ENCODE assay signal across 9 mouse cellular contexts in the genomic region with DNA sequence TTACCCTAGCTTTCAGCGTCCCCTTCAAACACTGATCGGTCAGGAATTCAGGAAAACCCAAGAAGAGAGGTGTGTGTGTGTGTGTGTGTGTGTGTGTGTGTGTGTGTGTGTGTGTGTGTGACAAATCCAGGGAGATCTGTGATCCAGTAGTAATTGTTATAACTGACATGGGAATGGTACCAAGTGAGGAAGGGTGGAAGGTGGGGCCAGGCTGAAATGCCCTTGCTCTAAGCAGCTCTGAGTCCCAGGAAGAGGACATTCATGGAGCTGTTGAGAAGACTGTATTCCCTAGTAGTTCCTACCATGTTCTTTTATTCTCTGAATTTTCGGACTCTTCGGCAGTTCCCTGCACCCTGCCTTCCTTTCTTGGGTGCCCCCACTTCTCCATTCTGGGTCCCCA. TPM values are rescaled to one million over a fixed set of nuclear protein-coding genes. Genes with fewer than 3 reads are reported as not detected.
DNase-seq lines count a peak whose midpoint lies in the region; ATAC-seq and TF ChIP-seq lines count a peak whose summit lies in the region.
"Had no signal": no experiment of that assay in that cellular context is flagged by ENCODE, and none has a peak within 500 bp of the region (broad histone marks: within the 10 kb centered on the region; RNA-seq: fewer than 3 reads in every experiment).

No protein-coding gene starts in this region.

- WGBS in heart, adult 2 months = 47% methylated on average over 4 of the region's 4 CpGs
- 65% methylated on average over 4 of the region's 4 CpGs for WGBS in heart, embryonic 16.5 days
- WGBS in liver, embryonic 16.5 days (ENCODE audit: insufficient replicate concordance) = 67% methylated on average over 4 of the region's 4 CpGs

- no peak for TF ChIP-seq POLR2A in heart, adult 2 months (IDR thresholded peaks at IDR 0.05; ENCODE audit: insufficient read depth, low read depth, low read length)

- H3K9me3 ChIP-seq in E14TG2a.4 (ENCODE audit: low read length) = no peaks in the 10 kb centered on the region
- no peaks in the 10 kb centered on the region for H3K9me3 ChIP-seq in heart, embryonic 16.5 days (replicated peaks; ENCODE audit: control insufficient read depth, low read length)
- H3K9me3 ChIP-seq in liver, embryonic 16.5 days (replicated peaks; ENCODE audit: control insufficient read depth, low read length) = no peaks in the 10 kb centered on the region

- ATAC-seq in heart, embryonic 16.5 days (replicated peaks; ENCODE audit: extremely low read depth, insufficient read depth, low FRiP score) = no peak
- no peak for ATAC-seq in liver, embryonic 16.5 days (ENCODE audit: low read depth)

- H3K4me2 ChIP-seq in heart, embryonic 16.5 days (ENCODE audit: low read depth, low read length) = peak overlapping the region; percentile 82
- peak overlapping the region; percentile 95 for H3K4me2 ChIP-seq in liver, embryonic 16.5 days (ENCODE audit: low read depth, low read length)

- peak overlapping the region; percentile 90 for H3K9ac ChIP-seq in heart, adult 2 months (ENCODE audit: low read depth, low read length)
- H3K9ac ChIP-seq in heart, embryonic 16.5 days (ENCODE audit: low read length) = peak overlapping the region; percentile 85
- peak overlapping the region; percentile 73 for H3K9ac ChIP-seq in liver, embryonic 16.5 days (ENCODE audit: low read depth, low read length)

- peak overlapping the region; percentile 93 for H3K27ac ChIP-seq in heart, adult 2 months
- H3K27ac ChIP-seq in heart, embryonic 16.5 days (ENCODE audit: low read length) = peak overlapping the region; percentile 94
- peak overlapping the region; percentile 93 for H3K27ac ChIP-seq in liver, embryonic 16.5 days (ENCODE audit: low read length)

- peaks cover 10% of the 10 kb centered on the region for H3K36me3 ChIP-seq in heart, adult 2 months (ENCODE audit: control insufficient read depth, insufficient read depth, low read length)
- peaks cover 18% of the 10 kb centered on the region for H3K36me3 ChIP-seq in E14TG2a.4 (ENCODE audit: insufficient read depth, low read length)
- H3K36me3 ChIP-seq in heart, embryonic 16.5 days (ENCODE audit: control insufficient read depth, insufficient read depth) = peaks cover 17% of the 10 kb centered on the region
- peaks cover 11% of the 10 kb centered on the region for H3K36me3 ChIP-seq in liver, embryonic 16.5 days (ENCODE audit: control insufficient read depth, insufficient read depth)

- DNase-seq in heart, adult 2 months = no peak
- no peak for DNase-seq in heart, postnatal 36 days
- DNase-seq in MN1 (ENCODE audit: low spot score) = no peak
- no peak for DNase-seq in cerebellum, adult 8-10 months
- DNase-seq in layer of hippocampus, postnatal 25 days (ENCODE audit: extremely low spot score in 1 of 2, low spot score in 1 of 2) = no peak
- DNase-seq: layer of hippocampus, adult 9-11 months had no signal

- intact Hi-C loops in heart, adult 2 months (cut with DNase I) = loop anchor here (2.0 kb wide), 1 partner anchor 27 kb away; no protein-coding TSS in a partner anchor
- intact Hi-C loops in heart, postnatal 36 days (cut with DNase I) = no loop called here

- peaks cover 15% of the 10 kb centered on the region for H3K4me1 ChIP-seq in heart, adult 2 months (ENCODE audit: control insufficient read depth, insufficient read depth, low read length)
- H3K4me1 ChIP-seq in E14TG2a.4 (replicated peaks; ENCODE audit: low read depth, low read length) = peaks cover 73% of the 10 kb centered on the region
- peaks cover 35% of the 10 kb centered on the region for H3K4me1 ChIP-seq in heart, embryonic 16.5 days (ENCODE audit: control insufficient read depth, insufficient read depth, low read length)
- peaks cover 43% of the 10 kb centered on the region for H3K4me1 ChIP-seq in liver, embryonic 16.5 days (ENCODE audit: control insufficient read depth, low read depth, low read length)

- peak overlapping the region; percentile 59 for H3K4me3 ChIP-seq in heart, adult 2 months
- H3K4me3 ChIP-seq in E14TG2a.4 (replicated peaks; ENCODE audit: low read length) = peak overlapping the region; percentile 80; the same call in 1 of the 2 replicates
- peak overlapping the region; percentile 69 for H3K4me3 ChIP-seq in heart, embryonic 16.5 days (ENCODE audit: low read length)
- H3K4me3 ChIP-seq in liver, embryonic 16.5 days (ENCODE audit: low read depth, low read length) = peak overlapping the region; percentile 70

- TF ChIP-seq EP300 in heart, adult 2 months (IDR thresholded peaks at IDR 0.05; ENCODE audit: insufficient read depth, low read depth, low read length) = no peak

- no peaks in the 10 kb centered on the region; the same call in 1 of the 2 replicates for H3K79me2 ChIP-seq in heart, adult 2 months (replicated peaks; ENCODE audit: control insufficient read depth, insufficient read depth, low read length)

- no peaks in the 10 kb centered on the region for H3K27me3 ChIP-seq in heart, adult 2 months (ENCODE audit: control insufficient read depth, insufficient read depth, low read length)
- H3K27me3 ChIP-seq in E14TG2a.4 (ENCODE audit: insufficient read depth, low read length) = peaks cover 38% of the 10 kb centered on the region
- H3K27me3 ChIP-seq in heart, embryonic 16.5 days (ENCODE audit: control insufficient read depth, insufficient read depth, low read length) = no peaks in the 10 kb centered on the region
- H3K27me3 ChIP-seq in liver, embryonic 16.5 days (ENCODE audit: control insufficient read depth, insufficient read depth, low read depth, low read length) = peaks cover 5% of the 10 kb centered on the region; the same call in 1 of the 2 replicates

- TF ChIP-seq CTCF in heart, adult 2 months (IDR thresholded peaks at IDR 0.05) = no peak
- TF ChIP-seq CTCF in E14TG2a.4 (conservative IDR thresholded peaks at IDR 0.05; ENCODE audit: low read length) = no peak

RNA-seq across cellular contexts. Expression of a gene that starts 1.8 kb away (rescaled TPM):
- 100 to 1,000 TPM; 151 to 167 TPM for total RNA-seq in heart, adult 2 months (2021)
- 89.8 and 118 TPM in 2 replicates for polyA plus RNA-seq in heart, adult 2 months (2012; rRNA removed)
- total RNA-seq in heart, postnatal 36 days (2021) = 100 to 1,000 TPM; 145 to 149 TPM
- 43.4 and 44.4 TPM in 2 replicates for polyA plus RNA-seq in heart, embryonic 16.5 days (2015; fragmentation: Nextera tagmentation; extraction: Ambion mirVana)
- polyA plus RNA-seq in liver, embryonic 16.5 days (2015; fragmentation: Nextera tagmentation; extraction: Ambion mirVana) = 10.0 and 10.7 TPM in 2 replicates
- 1 to 10 TPM; 2.6 to 2.8 TPM for total RNA-seq in layer of hippocampus, postnatal 25 days (2021)

RNA-seq across cellular contexts. Expression of a gene that starts 8.0 kb away (rescaled TPM):
- 10 to 100 TPM; 29.0 to 36.0 TPM for total RNA-seq in heart, adult 2 months (2021)
- 26.1 and 40.8 TPM in 2 replicates for polyA plus RNA-seq in heart, adult 2 months (2012; rRNA removed)
- total RNA-seq in heart, postnatal 36 days (2021) = 10 to 100 TPM; 27.0 to 33.6 TPM
- polyA plus RNA-seq in heart, embryonic 16.5 days (2015; fragmentation: Nextera tagmentation; extraction: Ambion mirVana) = 11.4 and 13.1 TPM in 2 replicates
- polyA plus RNA-seq in liver, embryonic 16.5 days (2015; fragmentation: Nextera tagmentation; extraction: Ambion mirVana) = 8.4 and 9.9 TPM in 2 replicates
- total RNA-seq in layer of hippocampus, postnatal 25 days (2021) = 1 to 10 TPM; 2.1 to 3.1 TPM

RNA-seq across cellular contexts. Expression of a gene that starts 40.5 kb away (rescaled TPM):
- 10 to 100 TPM; 21.2 to 21.4 TPM for total RNA-seq in heart, adult 2 months (2021)
- 30.3 and 37.0 TPM in 2 replicates for polyA plus RNA-seq in heart, adult 2 months (2012; rRNA removed)
- 10 to 100 TPM; 22.3 to 22.6 TPM for total RNA-seq in heart, postnatal 36 days (2021)
- 10.2 and 14.4 TPM in 2 replicates for polyA plus RNA-seq in heart, embryonic 16.5 days (2015; fragmentation: Nextera tagmentation; extraction: Ambion mirVana)
- 2.9 TPM in 2 replicates for polyA plus RNA-seq in liver, embryonic 16.5 days (2015; fragmentation: Nextera tagmentation; extraction: Ambion mirVana)
- 10 to 100 TPM; 16.5 to 18.2 TPM for total RNA-seq in layer of hippocampus, postnatal 25 days (2021)

RNA-seq across cellular contexts. Expression of a gene that starts 42.7 kb away (rescaled TPM):
- 1 to 10 TPM; 5.2 to 6.5 TPM for total RNA-seq in heart, adult 2 months (2021)
- polyA plus RNA-seq in heart, adult 2 months (2012; rRNA removed) = 4.1 and 5.0 TPM in 2 replicates
- 1 to 10 TPM; 4.2 to 5.3 TPM for total RNA-seq in heart, postnatal 36 days (2021)
- 1.2 and 1.5 TPM in 2 replicates for polyA plus RNA-seq in heart, embryonic 16.5 days (2015; fragmentation: Nextera tagmentation; extraction: Ambion mirVana)
- 0.07 and 0.18 TPM in 2 replicates for polyA plus RNA-seq in liver, embryonic 16.5 days (2015; fragmentation: Nextera tagmentation; extraction: Ambion mirVana)
- 1 to 10 TPM; 2.1 to 2.3 TPM for total RNA-seq in layer of hippocampus, postnatal 25 days (2021)

Comparison
In these comparisons a context has a peak if more than half of its experiments do, and no peak if none do; other contexts are left out.
1. RNA of a gene that starts 1.8 kb away (total RNA-seq): 151 to 167 TPM in heart, adult 2 months and 145 to 149 TPM in heart, postnatal 36 days; 2.6 to 2.8 TPM in layer of hippocampus, postnatal 25 days; every median in the first group is over 10 times any median in the second.
2. RNA of a gene that starts 8.0 kb away (total RNA-seq): 29.0 to 36.0 TPM in heart, adult 2 months and 27.0 to 33.6 TPM in heart, postnatal 36 days; 2.1 to 3.1 TPM in layer of hippocampus, postnatal 25 days; every median in the first group is over 4 times any median in the second.
3. Peak in every context shown above with its lines, with median percentiles within 50 percentile points of each other: H3K27ac ChIP-seq, H3K4me3 ChIP-seq and H3K9ac ChIP-seq.